Mouse (Mus musculus): ENCODE data around the gene Cdk5rap3. TPM values are rescaled to one million over a fixed set of nuclear protein-coding genes. Genes with fewer than 3 reads are reported as not detected.

Cdk5rap3 gene
- total RNA-seq, 2 experiments from 2014 or later, result 50.5 to 52.5 TPM

DNA sequence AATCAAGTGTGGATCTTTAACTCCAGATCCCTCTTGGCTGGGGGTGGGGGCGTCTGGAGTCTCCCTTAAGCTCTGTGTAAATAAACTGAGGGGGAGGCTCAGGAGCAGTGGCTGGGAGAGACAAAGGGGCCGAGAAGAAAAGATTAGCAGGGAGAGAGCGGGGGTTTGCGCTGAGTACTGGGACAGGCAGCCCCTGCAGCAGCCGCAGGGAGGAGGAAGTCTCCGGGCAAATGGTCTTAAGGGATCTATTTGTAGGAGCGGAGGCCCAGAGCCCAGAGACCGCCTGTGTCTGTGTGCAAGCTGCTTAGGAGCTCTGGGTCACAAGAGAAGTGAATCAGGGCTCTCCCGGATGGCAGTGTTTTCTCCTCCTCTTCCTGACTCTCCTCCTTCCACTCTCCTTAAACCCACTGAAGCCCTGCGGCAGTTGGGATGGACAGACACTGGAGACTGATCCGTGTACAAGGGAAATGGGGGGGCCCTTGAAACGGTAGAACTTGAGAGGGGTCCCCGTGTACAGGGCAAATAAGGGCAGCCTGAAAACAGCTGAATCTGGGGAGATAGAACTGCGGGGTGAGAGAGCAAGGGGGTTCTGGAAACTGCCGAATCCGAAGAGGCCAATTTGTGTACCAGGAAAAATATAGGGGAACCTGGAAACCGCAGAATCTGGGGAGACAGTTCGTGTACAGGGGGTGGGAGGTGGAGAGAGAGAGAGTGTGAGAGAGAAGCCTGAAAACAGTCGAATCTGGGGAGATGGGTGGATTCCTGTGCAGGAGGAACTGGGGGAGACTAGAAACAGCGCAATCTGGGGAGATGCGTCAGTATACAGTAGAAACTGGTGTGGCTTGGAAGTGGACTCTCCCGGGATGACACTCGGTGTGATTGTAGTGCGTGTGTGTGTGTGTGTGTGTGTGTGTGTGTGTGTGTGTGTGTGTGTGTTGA is 43.6 kb downstream of the Cdk5rap3 start:
- intact Hi-C loops (cut with DNase I), result no loop called here
- peak in 1 of 2 experiments; percentile 61 for DNase-seq (ENCODE audit: extremely low spot score in 1 of 2, low spot score in 2 of 2)

DNA sequence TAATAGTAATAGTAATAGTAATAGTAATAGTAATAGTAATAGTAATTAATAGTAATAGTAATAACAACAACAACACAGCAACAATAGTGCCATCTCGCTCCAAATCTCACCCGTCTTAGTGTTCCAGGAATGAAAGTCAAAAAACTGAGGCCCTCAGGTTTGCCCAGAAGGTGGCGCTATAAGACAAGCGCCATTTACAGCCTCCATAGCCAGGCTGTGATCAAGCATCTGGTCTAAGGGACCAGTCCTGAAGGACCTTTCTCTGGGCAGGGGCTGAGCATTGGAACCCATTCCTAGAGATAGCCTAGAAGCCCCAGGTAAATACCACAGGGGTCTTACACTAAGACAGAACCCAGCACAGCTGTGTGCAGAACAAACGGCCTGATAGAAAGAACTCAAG is 49.1 kb downstream of the Cdk5rap3 start:
- intact Hi-C loops (cut with DNase I), result loop anchor here (2.0 to 10.0 kb wide), 2 partner anchors 44 to 98 kb away; no protein-coding TSS in a partner anchor
- peak; percentile 62 to 68 for DNase-seq (ENCODE audit: extremely low spot score in 1 of 2, low spot score in 2 of 2)

DNA sequence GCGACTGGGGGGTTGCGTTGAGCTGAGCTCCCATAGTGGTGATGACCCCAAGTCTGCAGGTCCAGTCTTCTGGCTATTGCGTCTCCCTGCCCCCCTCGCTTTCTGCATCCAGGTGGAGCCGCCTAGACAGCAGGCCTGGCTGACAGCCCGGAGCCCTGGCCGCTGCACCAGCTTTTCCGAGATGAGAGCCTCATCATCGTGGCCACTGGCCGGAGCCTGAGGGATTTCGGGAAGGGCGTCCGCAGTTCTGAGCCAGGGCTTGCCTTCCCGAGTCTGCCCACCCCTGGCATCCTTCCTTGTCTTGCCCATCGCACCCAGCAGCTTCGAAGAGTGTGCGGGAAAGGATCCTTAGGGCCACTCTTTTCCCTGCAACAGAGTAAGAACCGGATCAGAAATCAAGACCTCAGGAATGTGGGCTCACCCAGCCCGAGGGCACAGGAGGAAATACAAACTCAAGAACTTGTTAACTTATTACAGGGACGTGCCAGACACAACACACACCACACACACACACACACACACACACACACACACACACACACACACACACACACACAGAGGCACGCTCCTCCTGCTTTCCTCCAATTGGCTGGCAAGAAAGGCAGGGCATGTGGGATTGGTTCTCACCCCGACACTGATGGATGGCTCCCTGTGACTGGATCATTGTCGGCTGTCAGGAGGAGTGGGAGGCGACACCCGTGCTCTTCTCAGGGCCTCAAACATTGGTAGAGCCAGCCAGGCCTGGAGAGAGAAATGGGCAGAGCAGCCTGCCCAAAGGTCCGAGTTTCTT is 52.9 kb downstream of the Cdk5rap3 start:
- intact Hi-C loops (cut with DNase I), result loop anchor here (5.0 to 10.0 kb wide), 4 partner anchors 86 to 311 kb away; partner anchors contain the start of gene Snx11
- peak in 1 of 2 experiments; percentile 68 for DNase-seq (ENCODE audit: extremely low spot score in 1 of 2, low spot score in 2 of 2)

DNA sequence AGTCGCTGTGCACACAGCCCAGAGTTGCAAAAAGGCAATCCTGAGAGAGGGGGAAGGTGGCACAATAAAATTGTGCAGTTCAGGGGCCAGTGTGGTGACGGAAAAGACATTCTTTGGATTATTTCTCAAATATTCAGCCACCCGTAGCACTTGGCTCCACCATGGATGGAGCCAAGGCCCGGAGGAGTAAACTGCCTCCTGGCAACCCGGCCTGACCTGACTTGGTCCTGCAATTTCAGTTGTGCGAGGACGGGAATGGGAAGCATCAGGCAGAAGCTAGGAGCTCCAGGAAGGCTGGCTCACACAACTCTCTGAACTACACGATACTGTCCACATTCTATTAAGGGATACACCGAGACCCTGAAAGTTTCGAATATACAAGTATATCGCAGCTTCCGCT is 53.8 kb downstream of the Cdk5rap3 start:
- intact Hi-C loops (cut with DNase I), result loop anchor here (5.0 to 10.0 kb wide), 4 partner anchors 85 to 310 kb away; partner anchors contain the start of gene Snx11

DNA sequence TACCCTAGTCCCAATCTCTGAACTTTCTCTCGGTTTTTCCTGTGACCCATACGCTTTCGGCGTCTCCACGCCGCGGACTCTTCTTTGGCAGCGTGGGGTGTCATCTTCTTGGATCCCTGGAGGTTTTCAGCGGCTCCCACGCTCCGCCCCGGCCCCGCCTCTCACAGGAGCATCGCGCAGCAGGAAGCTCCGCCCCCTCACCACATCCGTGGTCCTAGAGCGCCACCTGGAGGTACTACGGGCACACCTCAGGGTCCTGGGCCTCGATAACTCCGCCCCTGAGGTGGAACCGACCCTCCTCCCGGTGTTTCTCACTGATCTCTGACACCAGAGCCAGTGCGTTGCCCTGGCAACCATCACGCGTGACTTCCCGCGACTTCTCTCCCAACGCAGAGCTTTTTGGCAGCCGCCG is 54.4 kb downstream of the Cdk5rap3 start:
- DNase-seq (ENCODE audit: extremely low spot score in 1 of 2, low spot score in 2 of 2), result peak; percentile 91 to 95
- intact Hi-C loops (cut with DNase I), result loop anchor here (2.0 to 10.0 kb wide), 5 partner anchors 85 to 581 kb away; partner anchors contain the start of genes Hoxb8 and Snx11

More for the DNA sequence above, 53.8 kb downstream of the Cdk5rap3 start:
- no peak for DNase-seq (ENCODE audit: extremely low spot score in 1 of 2, low spot score in 2 of 2)

DNA sequence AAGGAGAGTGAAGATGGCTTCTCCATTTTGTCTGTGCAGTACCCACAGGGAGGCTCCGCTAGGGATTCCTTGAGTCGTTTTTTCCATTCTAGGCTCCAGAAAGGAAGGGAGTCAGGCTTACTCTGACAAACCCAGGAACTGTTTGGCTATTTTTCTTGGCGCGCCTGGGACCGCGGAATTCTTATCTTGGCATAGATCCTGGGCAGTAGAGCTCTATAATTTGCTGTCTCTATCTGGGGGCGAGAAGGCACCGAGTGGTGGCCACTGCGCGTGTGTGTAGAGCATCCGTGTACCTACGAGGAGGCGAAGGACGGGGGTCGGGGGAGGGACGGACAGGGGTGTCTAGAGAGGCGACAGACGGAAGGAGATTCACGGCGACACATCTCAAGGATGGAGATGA is 54.9 kb downstream of the Cdk5rap3 start:
- intact Hi-C loops (cut with DNase I), result loop anchor here (2.0 to 10.0 kb wide), 5 partner anchors 84 to 581 kb away; partner anchors contain the start of genes Hoxb8 and Snx11
- peak in 1 of 2 experiments; percentile 68 for DNase-seq (ENCODE audit: extremely low spot score in 1 of 2, low spot score in 2 of 2)

DNA sequence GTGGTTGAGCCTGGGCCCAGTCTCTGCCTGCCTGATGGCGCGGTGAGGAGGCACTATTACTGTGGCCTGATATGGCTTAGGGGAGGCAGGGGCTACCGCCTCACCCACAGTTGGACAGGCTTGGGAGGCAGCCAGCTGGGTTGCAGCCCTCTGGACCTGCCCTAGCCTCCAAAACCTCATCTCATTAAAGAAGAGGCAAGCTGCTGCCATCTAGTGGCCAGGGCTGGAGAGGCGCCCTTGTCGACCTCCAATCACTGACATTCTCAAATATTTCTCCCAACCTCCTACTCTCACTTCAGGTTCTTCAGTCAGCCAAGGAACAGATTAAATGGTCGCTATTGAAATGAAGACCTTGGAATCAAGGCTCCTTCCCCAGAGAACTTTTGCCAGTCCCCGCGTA is 55.7 kb downstream of the Cdk5rap3 start:
- peak; percentile 53 to 90 for DNase-seq (ENCODE audit: extremely low spot score in 1 of 2, low spot score in 2 of 2)

DNA sequence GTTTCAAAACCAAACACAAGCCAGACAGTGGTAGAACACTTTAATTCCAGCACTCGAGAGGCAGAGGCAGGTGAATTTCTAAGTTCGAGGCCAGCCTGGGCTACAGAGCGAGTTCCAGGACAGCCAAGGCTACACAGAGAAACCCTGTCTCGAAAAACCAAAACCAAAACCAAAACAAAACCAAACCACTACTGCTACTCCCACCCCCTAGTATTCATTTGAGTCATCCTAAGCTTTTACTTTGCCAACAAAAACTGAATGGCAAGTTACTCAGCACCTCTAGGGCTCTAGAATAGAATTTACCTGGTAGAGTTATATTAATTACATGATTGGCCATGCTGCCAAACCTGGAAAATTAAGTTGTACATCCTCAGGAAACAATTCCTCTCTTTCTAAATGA is 56.7 kb downstream of the Cdk5rap3 start:
- intact Hi-C loops (cut with DNase I), result loop anchor here (2.0 to 10.0 kb wide), 5 partner anchors 82 to 579 kb away; partner anchors contain the start of genes Hoxb8 and Snx11
- DNase-seq (ENCODE audit: extremely low spot score in 1 of 2, low spot score in 2 of 2), result no peak

More for the DNA sequence above, 55.7 kb downstream of the Cdk5rap3 start:
- intact Hi-C loops (cut with DNase I), result loop anchor here (2.0 to 10.0 kb wide), 5 partner anchors 83 to 580 kb away; partner anchors contain the start of genes Hoxb8 and Snx11

DNA sequence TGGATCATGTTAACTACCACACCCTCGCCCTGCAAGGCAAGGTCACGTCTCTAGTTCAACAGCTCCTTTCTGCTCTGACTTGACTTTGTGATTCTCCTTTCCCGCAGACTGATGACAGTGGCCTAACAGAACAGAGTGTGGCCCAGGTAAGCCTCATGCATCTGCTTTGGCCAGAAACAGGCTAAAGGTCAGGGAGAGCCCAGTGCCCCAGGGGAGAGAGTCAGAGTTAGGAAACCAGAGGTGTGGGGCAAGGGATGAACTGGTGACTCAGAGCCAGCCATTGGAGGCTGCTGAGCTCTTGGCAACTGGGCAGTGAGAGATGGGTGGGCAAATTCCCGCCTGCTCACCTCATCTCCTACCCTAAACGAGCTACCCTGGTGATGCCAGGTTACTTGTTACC is 58.9 kb downstream of the Cdk5rap3 start:
- DNase-seq (ENCODE audit: extremely low spot score in 1 of 2, low spot score in 2 of 2), result no peak
- intact Hi-C loops (cut with DNase I), result no loop called here

Other genes with a start within 250 kb of the Cdk5rap3 start
- 10 to 100 TPM; 43.1 to 43.2 TPM for gene Snx11, start 138.9 kb downstream of the Cdk5rap3 start, total RNA-seq (2021)
- 10 to 100 TPM; 49.3 to 52.2 TPM for gene Cbx1, start 127.4 kb downstream of the Cdk5rap3 start, total RNA-seq (2021)
- gene Nfe2l1, start 86.5 kb downstream of the Cdk5rap3 start, total RNA-seq (2021), result 100 to 1,000 TPM; 167 to 175 TPM
- gene Copz2, start 66.6 kb downstream of the Cdk5rap3 start, total RNA-seq (2021), result 1 to 10 TPM; 2.5 to 3.1 TPM
- not detected for gene Prr15l, start 11.6 kb upstream of the Cdk5rap3 start, total RNA-seq (2021)
- gene Pnpo, start 27.5 kb upstream of the Cdk5rap3 start, total RNA-seq (2021), result 10 to 100 TPM; 30.9 to 32.6 TPM
- gene Sp2, start 66.5 kb upstream of the Cdk5rap3 start, total RNA-seq (2021), result 10 to 100 TPM in 1 of 2 experiments, 1 to 10 TPM in 1; 9.9 to 10.7 TPM
- gene Sp6, start 96.9 kb upstream of the Cdk5rap3 start, total RNA-seq (2021), result 1 to 10 TPM; 2.3 to 3.1 TPM
- gene Scrn2, start 113.4 kb upstream of the Cdk5rap3 start, total RNA-seq (2021), result 1 to 10 TPM; 3.9 to 4.2 TPM
- under 1 TPM; 0.61 to 0.75 TPM for gene Lrrc46, start 124.9 kb upstream of the Cdk5rap3 start, total RNA-seq (2021)
- gene Mrpl10, start 125.1 kb upstream of the Cdk5rap3 start, total RNA-seq (2021), result 10 to 100 TPM; 69.0 to 69.2 TPM
- 10 to 100 TPM; 11.3 to 12.8 TPM for gene Osbpl7, start 134.1 kb upstream of the Cdk5rap3 start, total RNA-seq (2021)
- gene Tbx21, start 198.8 kb upstream of the Cdk5rap3 start, total RNA-seq (2021), result not detected
- 10 to 100 TPM; 52.4 to 53.7 TPM for gene Tbkbp1, start 235.0 kb upstream of the Cdk5rap3 start, total RNA-seq (2021)

Measured in left cerebral cortex, postnatal 10 days (tissue).